8 mouse cellular contexts compared by ENCODE assay signal in genomic region chr11:100622714-100623113, GRCm38 (mm10). TPM values are rescaled to one million over a fixed set of nuclear protein-coding genes. Genes with fewer than 3 reads are reported as not detected.
DNase-seq lines count a peak whose midpoint lies in the region; ATAC-seq and TF ChIP-seq lines count a peak whose summit lies in the region.

No protein-coding gene starts in this region.

- peak; percentile 95 for TF ChIP-seq CTCF in gastrocnemius, adult 2 months (IDR thresholded peaks at IDR 0.05)

- peak; percentile 97 for DNase-seq in ZHBTc4 (ENCODE audit: low read depth, low spot score)
- DNase-seq in gastrocnemius, adult 2 months: peak; percentile 97
- peak; percentile 95 for DNase-seq in induced T-regulatory cell, adult 2 months (ENCODE audit: low read depth)
- DNase-seq in left cerebral cortex, adult 9 months (ENCODE audit: low spot score in 2 of 2): peak; percentile 86 to 95
- DNase-seq in right cerebral cortex, postnatal 14 days: peak; percentile 97
- peak; percentile 94 to 96 for DNase-seq in urinary bladder, postnatal 36 days (ENCODE audit: low spot score in 2 of 2)

- peak overlapping the region; percentile 77 for H3K4me3 ChIP-seq in gastrocnemius, adult 2 months

- peak; percentile 66 for ATAC-seq in common myeloid progenitor, adult 5-6 weeks (replicated peaks; ENCODE audit: low read depth, poor library complexity, severe bottlenecking)
- peak; percentile 63 for ATAC-seq in megakaryocyte progenitor cell, adult 5-6 weeks (replicated peaks; ENCODE audit: poor library complexity)

- peak overlapping the region; percentile 97 for H3K27ac ChIP-seq in gastrocnemius, adult 2 months

- intact Hi-C loops in gastrocnemius, adult 2 months (cut with DNase I): no loop called here

RNA-seq across cellular contexts. Expression of gene Dnajc7, which starts 2.7 kb away (rescaled TPM):
- 91.4 and 211 TPM in 2 replicates for total RNA-seq in common myeloid progenitor, adult 5-6 weeks (2017)
- total RNA-seq in gastrocnemius, adult 2 months (2021): 100 to 1,000 TPM; 116 TPM
- total RNA-seq in megakaryocyte progenitor cell, adult 5-6 weeks (2015): 81.2 and 93.3 TPM in 2 replicates
- total RNA-seq in megakaryocyte progenitor cell, adult 5-6 weeks (2017): 102 and 136 TPM in 2 replicates

RNA-seq across cellular contexts. Expression of gene Nkiras2, which starts 3.7 kb away (rescaled TPM):
- total RNA-seq in common myeloid progenitor, adult 5-6 weeks (2017): 14.0 and 16.2 TPM in 2 replicates
- 10 to 100 TPM; 15.3 to 21.9 TPM for total RNA-seq in gastrocnemius, adult 2 months (2021)
- 17.0 and 22.2 TPM in 2 replicates for total RNA-seq in megakaryocyte progenitor cell, adult 5-6 weeks (2015)
- total RNA-seq in megakaryocyte progenitor cell, adult 5-6 weeks (2017): 9.9 and 16.6 TPM in 2 replicates

RNA-seq across cellular contexts. Expression of gene Cnp, which starts 48.0 kb away (rescaled TPM):
- 34.8 and 36.4 TPM in 2 replicates for total RNA-seq in common myeloid progenitor, adult 5-6 weeks (2017)
- 1 to 10 TPM; 3.2 to 4.4 TPM for total RNA-seq in gastrocnemius, adult 2 months (2021)
- 6.9 and 8.2 TPM in 2 replicates for total RNA-seq in megakaryocyte progenitor cell, adult 5-6 weeks (2015)
- 16.2 and 21.7 TPM in 2 replicates for total RNA-seq in megakaryocyte progenitor cell, adult 5-6 weeks (2017)

Comparison
In these comparisons a context has a peak if more than half of its experiments do, and no peak if none do; other contexts are left out.
1. Peak in every context shown above with its lines: DNase-seq, ATAC-seq, H3K4me3 ChIP-seq and H3K27ac ChIP-seq.